Mouse (Mus musculus) cerebellum, adult 2 months (tissue): Measurements from ENCODE around the gene Stk39.

Experiments
- CTCF ChIP-seq: fragments of 200-500 bp; IDR thresholded peaks from 2 replicates; pipeline ENCODE4 v1.5.1; 2011; ENCODE audit warnings: low read depth, mild to moderate bottlenecking, control low read depth, low read length, moderate library complexity, borderline replicate concordance; ENCODE audit not compliant: insufficient read depth
- POLR2A ChIP-seq: fragments of 200-500 bp; IDR thresholded peaks from 2 replicates; pipeline ENCODE4 v1.6.1; 2011; ENCODE audit warnings: low read length, control low read depth, borderline replicate concordance; ENCODE audit not compliant: insufficient read depth

DNA sequence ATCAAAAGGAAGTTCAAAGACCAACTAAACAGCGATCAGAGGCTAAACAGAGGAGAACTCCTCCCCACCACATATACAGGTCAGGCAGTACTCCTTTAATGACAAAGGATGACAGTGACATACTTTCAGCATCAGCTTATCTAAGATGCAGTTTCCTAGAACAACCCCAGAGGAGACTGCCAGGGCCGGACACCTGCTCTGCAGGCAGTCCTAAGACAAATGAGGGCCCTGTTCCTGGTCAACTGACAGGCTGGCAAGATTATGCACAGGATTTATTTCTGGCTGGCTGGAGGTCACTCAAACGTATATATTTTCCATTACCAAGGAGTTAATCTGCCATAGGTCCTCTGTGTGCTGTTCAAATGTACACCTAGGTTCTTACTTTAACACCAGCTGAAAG, 225.8 kb downstream of the Stk39 start:
- no peak for TF ChIP-seq POLR2A
- TF ChIP-seq CTCF: no peak
